Mouse (Mus musculus): ENCODE measurements around the gene Lce1h. TPM values are rescaled to one million over a fixed set of nuclear protein-coding genes. Genes with fewer than 3 reads are reported as not detected.

Lce1h gene
- not detected for total RNA-seq (2022)

GRCm38 (mm10) chr3:92764965-92765364 is at the start of gene Lce1h:
Gene Lce1h, minus strand, starts transcription at chr3:92765065.
- DNase-seq (ENCODE audit: low spot score in 2 of 2): no peak

GRCm38 (mm10) chr3:92807791-92808190 is 42.9 kb upstream of the Lce1h start, which contains the start of gene Lce1k:
Gene Lce1k, minus strand, starts transcription at chr3:92807891.
- DNase-seq (ENCODE audit: low spot score in 2 of 2): no peak

- no peak for DNase-seq (ENCODE audit: low spot score in 2 of 2)
Observed at GRCm38 (mm10) chr3:92790414-92790813, 25.5 kb upstream of the Lce1h start, which contains the start of gene Lce1j. Gene Lce1j, minus strand, starts transcription at chr3:92790514.

GRCm38 (mm10) chr3:92778799-92779198 is 13.9 kb upstream of the Lce1h start, which contains the start of gene Lce1i:
Gene Lce1i, minus strand, starts transcription at chr3:92778899.
- no peak for DNase-seq (ENCODE audit: low spot score in 2 of 2)

GRCm38 (mm10) chr3:92771573-92771972 is 6.7 kb upstream of the Lce1h start:
- no peak for DNase-seq (ENCODE audit: low spot score in 2 of 2)

- no peak for DNase-seq (ENCODE audit: low spot score in 2 of 2)
Observed at GRCm38 (mm10) chr3:92753197-92753596, 11.7 kb downstream of the Lce1h start.

- no peak for DNase-seq (ENCODE audit: low spot score in 2 of 2)
Observed at GRCm38 (mm10) chr3:92752238-92752637, 12.6 kb downstream of the Lce1h start, which contains the start of gene Lce1g. Gene Lce1g, minus strand, starts transcription at chr3:92752338.

- no peak for DNase-seq (ENCODE audit: low spot score in 2 of 2)
Observed at GRCm38 (mm10) chr3:92738996-92739395, 25.9 kb downstream of the Lce1h start, which contains the start of gene Gm38119. Gene Gm38119, minus strand, starts transcription at chr3:92739096.

- DNase-seq (ENCODE audit: low spot score in 2 of 2): no peak
Observed at GRCm38 (mm10) chr3:92722631-92723030, 42.2 kb downstream of the Lce1h start.

GRCm38 (mm10) chr3:92720250-92720649 is 44.6 kb downstream of the Lce1h start, which contains the start of gene Lce1f:
Gene Lce1f, minus strand, starts transcription at chr3:92720350.
- no peak for DNase-seq (ENCODE audit: low spot score in 2 of 2)

GRCm38 (mm10) chr3:92715122-92715521 is 49.7 kb downstream of the Lce1h start:
- no peak for DNase-seq (ENCODE audit: low spot score in 2 of 2)

Other genes with a start within 250 kb of the Lce1h start
- gene 2310046K23Rik, start 230.6 kb downstream of the Lce1h start, total RNA-seq (2022): not detected
- gene Ivl, start 191.3 kb downstream of the Lce1h start, total RNA-seq (2022): not detected
- gene Smcp, start 176.1 kb downstream of the Lce1h start, total RNA-seq (2022): not detected
- gene 2210017I01Rik, start 157.6 kb downstream of the Lce1h start, total RNA-seq (2022): not detected
- not detected for gene Lce6a, start 143.4 kb downstream of the Lce1h start, total RNA-seq (2022)
- not detected for gene Lce1a1, start 116.8 kb downstream of the Lce1h start, total RNA-seq (2022)
- gene Lce1b, start 108.1 kb downstream of the Lce1h start, total RNA-seq (2022): not detected
- not detected for gene Lce1a2, start 94.8 kb downstream of the Lce1h start, total RNA-seq (2022)
- not detected for gene Lce1c, start 85.8 kb downstream of the Lce1h start, total RNA-seq (2022)
- gene Lce1d, start 77.9 kb downstream of the Lce1h start, total RNA-seq (2022): not detected
- not detected for gene Lce1e, start 56.0 kb downstream of the Lce1h start, total RNA-seq (2022)
- gene Lce1f, start 44.7 kb downstream of the Lce1h start, total RNA-seq (2022): not detected
- not detected for gene Gm38119, start 26.0 kb downstream of the Lce1h start, total RNA-seq (2022)
- gene Lce1g, start 12.7 kb downstream of the Lce1h start, total RNA-seq (2022): not detected
- not detected for gene Lce1i, start 13.8 kb upstream of the Lce1h start, total RNA-seq (2022)
- not detected for gene Lce1j, start 25.4 kb upstream of the Lce1h start, total RNA-seq (2022)
- gene Lce1k, start 42.8 kb upstream of the Lce1h start, total RNA-seq (2022): not detected
- not detected for gene Kprp, start 62.2 kb upstream of the Lce1h start, total RNA-seq (2022)
- not detected for gene Lce1l, start 86.2 kb upstream of the Lce1h start, total RNA-seq (2022)
- not detected for gene 2310050C09Rik, start 105.2 kb upstream of the Lce1h start, total RNA-seq (2022)
- gene Lce3a, start 161.2 kb upstream of the Lce1h start, total RNA-seq (2022): not detected
- not detected for gene Lce3b, start 167.9 kb upstream of the Lce1h start, total RNA-seq (2022)
- gene Lce3c, start 179.4 kb upstream of the Lce1h start, total RNA-seq (2022): not detected
- gene Lce3d, start 192.3 kb upstream of the Lce1h start, total RNA-seq (2022): not detected
- not detected for gene Lce3e, start 202.0 kb upstream of the Lce1h start, total RNA-seq (2022)
- gene Lce3f, start 227.2 kb upstream of the Lce1h start, total RNA-seq (2022): not detected

Data from left cerebral cortex, adult 8-10 months (tissue).